Mouse (Mus musculus) lung, postnatal 4 days (tissue): Measurements from ENCODE around the gene Olfr1326-ps1.

Source experiments
- DNase-seq, 2 experiments: peaks; one replicate each; pipeline ENCODE4 v3.0.0; 2021

Olfr1326-ps1 gene

GRCm38 (mm10) chrX:74574788-74575187, at the start of gene Olfr1326-ps1:
Olfr1326-ps1 (minus strand) TSS chrX:74574888.
- DNase-seq: no peak

- DNase-seq: no peak
Observed at GRCm38 (mm10) chrX:74592379-74592778, 17.7 kb upstream of the Olfr1326-ps1 start, which contains the start of gene Olfr1325. Olfr1325 (plus strand) TSS chrX:74592679.
